Mouse (Mus musculus) liver, embryonic 14.5 days (tissue): Measurements from ENCODE around the gene Mgll.

Experiments used
- CTCF ChIP-seq: IDR thresholded peaks from 2 replicates; pipeline ENCODE4 v1.5.1; 2016; ENCODE audit warnings: antibody characterized with exemption, low read depth, control low read depth
- EP300 ChIP-seq: IDR thresholded peaks from 2 replicates; pipeline ENCODE4 v1.6.1; 2016; ENCODE audit warnings: antibody characterized with exemption, low read depth

DNA sequence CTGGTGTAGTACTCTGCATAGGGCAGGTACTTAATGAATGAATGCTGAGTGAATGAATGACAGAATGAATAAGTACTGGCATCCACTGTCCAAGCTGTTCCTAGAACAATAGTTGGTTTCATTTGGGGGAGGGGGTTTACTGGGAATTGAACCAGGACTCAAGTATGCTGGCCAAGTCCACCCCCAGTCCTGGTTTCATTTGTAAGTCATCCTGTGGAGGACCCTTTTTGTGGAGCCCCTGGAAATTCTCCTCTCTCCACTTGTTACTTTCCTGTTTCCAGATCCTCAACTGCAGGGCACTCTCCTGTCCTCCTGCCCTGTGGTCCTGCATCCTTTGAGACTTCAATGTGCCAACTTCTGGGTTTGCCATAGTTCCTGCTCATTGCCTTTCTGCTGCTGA lies 10.9 kb upstream of the Mgll start:
- TF ChIP-seq CTCF, result no peak
- TF ChIP-seq EP300, result no peak
